Mouse (Mus musculus): ENCODE data around the gene Prss57.
A peak's percentile ranks its signal among the peaks of the same experiment; 100 is the strongest.

GRCm38 (mm10) chr10:79808728-79809127 lies 18.0 kb upstream of the Prss57 start:
- no peak for TF ChIP-seq CTCF (IDR thresholded peaks at IDR 0.05)
- peak; percentile 40; the same call in 1 of the 2 replicates for TF ChIP-seq EP300 (IDR thresholded peaks at IDR 0.05)

Measured in lung, postnatal 0 days (tissue).